8 mouse cellular contexts compared by ENCODE assay signal in genomic region chr17:28622300-28622759, GRCm38 (mm10). TPM values are rescaled to one million over a fixed set of nuclear protein-coding genes. Genes with fewer than 3 reads are reported as not detected.
DNase-seq lines count a peak whose midpoint lies in the region; ATAC-seq and TF ChIP-seq lines count a peak whose summit lies in the region.

Gene Srpk1 (minus strand): TSS chr17:28622709.

- TF ChIP-seq CTCF in bone marrow macrophage, adult 2 months (IDR thresholded peaks at IDR 0.05; ENCODE audit: low read depth, low read length) = no peak
- TF ChIP-seq CTCF in embryonic fibroblast, embryonic 13.5 days (IDR thresholded peaks at IDR 0.05; ENCODE audit: borderline replicate concordance, insufficient read depth, low read length) = no peak

- TF ChIP-seq POLR2A in bone marrow macrophage, adult 2 months (IDR thresholded peaks at IDR 0.05; ENCODE audit: borderline replicate concordance, low read depth, low read length) = no peak
- peak; percentile 79 for TF ChIP-seq POLR2A in embryonic fibroblast, embryonic 13.5 days (IDR thresholded peaks at IDR 0.05; ENCODE audit: low read depth, low read length)

- peaks cover 4% of the 10 kb centered on the region; the same call in 1 of the 2 replicates for H3K27me3 ChIP-seq in heart, embryonic 10.5 days (ENCODE audit: insufficient read depth, poor library complexity, severe bottlenecking)
- no peaks in the 10 kb centered on the region for H3K27me3 ChIP-seq in kidney, embryonic 15.5 days

- peaks cover 22% of the 10 kb centered on the region for H3K36me3 ChIP-seq in heart, embryonic 10.5 days
- peaks cover 22% of the 10 kb centered on the region for H3K36me3 ChIP-seq in kidney, embryonic 15.5 days

- H3K27ac ChIP-seq in bone marrow macrophage, adult 2 months (ENCODE audit: insufficient read depth, low read depth, low read length) = peak within 1 kb of the TSS; percentile 50
- H3K27ac ChIP-seq in embryonic fibroblast, embryonic 13.5 days (ENCODE audit: insufficient read depth, low read length) = peak within 1 kb of the TSS; percentile 14
- peak within 1 kb of the TSS; percentile 98 for H3K27ac ChIP-seq in heart, embryonic 10.5 days
- peak within 1 kb of the TSS; percentile 93 for H3K27ac ChIP-seq in kidney, embryonic 15.5 days

- peak within 1 kb of the TSS; percentile 86 for H3K4me3 ChIP-seq in bone marrow macrophage, adult 2 months (ENCODE audit: insufficient read depth, low read length)
- H3K4me3 ChIP-seq in embryonic fibroblast, embryonic 13.5 days (ENCODE audit: insufficient read depth, low read length) = peak within 1 kb of the TSS; percentile 90
- H3K4me3 ChIP-seq in heart, embryonic 10.5 days = peak within 1 kb of the TSS; percentile 96
- peak within 1 kb of the TSS; percentile 100 for H3K4me3 ChIP-seq in kidney, embryonic 15.5 days (replicated peaks)

- DNase-seq in A20 (ENCODE audit: low read depth, low spot score) (peak; percentile 93), liver (peak; percentile 93)
- peak; percentile 96 for DNase-seq in heart, embryonic 10.5 days (ENCODE audit: low spot score)
- DNase-seq in spleen, postnatal 4 days (ENCODE audit: low spot score in 2 of 2) = peak; percentile 88 to 95

- no peaks in the 10 kb centered on the region for H3K9me3 ChIP-seq in heart, embryonic 10.5 days
- no peaks in the 10 kb centered on the region for H3K9me3 ChIP-seq in kidney, embryonic 15.5 days (replicated peaks)

- under 1% methylated on average over 53 of the region's 53 CpGs for WGBS in heart, embryonic 10.5 days
- under 1% methylated on average over 38 of the region's 53 CpGs for WGBS in kidney, embryonic 15.5 days

- H3K4me2 ChIP-seq in kidney, embryonic 15.5 days = peak within 1 kb of the TSS; percentile 76

- peak within 1 kb of the TSS; percentile 99 for H3K9ac ChIP-seq in kidney, embryonic 15.5 days

- H3K4me1 ChIP-seq in bone marrow macrophage, adult 2 months (ENCODE audit: control insufficient read depth, insufficient read depth, low read length) = peaks cover 26% of the 10 kb centered on the region
- no peaks in the 10 kb centered on the region for H3K4me1 ChIP-seq in embryonic fibroblast, embryonic 13.5 days (ENCODE audit: control insufficient read depth, insufficient read depth, low read length)
- H3K4me1 ChIP-seq in heart, embryonic 10.5 days = peaks cover 25% of the 10 kb centered on the region
- H3K4me1 ChIP-seq in kidney, embryonic 15.5 days = peaks cover 29% of the 10 kb centered on the region

- peak; percentile 97 for ATAC-seq in kidney, embryonic 15.5 days (replicated peaks; ENCODE audit: low FRiP score)
- ATAC-seq in monocyte, adult 5-6 weeks (replicated peaks; ENCODE audit: insufficient number of reproducible peaks, low FRiP score, low TSS enrichment, poor library complexity, severe bottlenecking) = peak; percentile 81

RNA-seq across cellular contexts. Expression of gene Srpk1, which starts in this region (rescaled TPM):
- 61.7 and 74.6 TPM in 2 replicates for polyA plus RNA-seq in bone marrow macrophage, adult 2 months (2012; ENCODE audit: insufficient read depth, insufficient read length, missing spikeins)
- 115 and 125 TPM in 2 replicates for polyA plus RNA-seq in embryonic fibroblast, embryonic 13.5 days (2011; ENCODE audit: insufficient read length, low read depth, missing spikeins)
- polyA plus RNA-seq in heart, embryonic 10.5 days (2016; fragmentation: Nextera tagmentation; extraction: Ambion mirVana) = 63.7 and 83.2 TPM in 2 replicates
- 96.3 and 100 TPM in 2 replicates for polyA plus RNA-seq in kidney, embryonic 15.5 days (2015; fragmentation: Nextera tagmentation; extraction: Ambion mirVana)
- total RNA-seq in monocyte, adult 5-6 weeks (2017) = 82.1 to 102 TPM (median 82.6 TPM) in 3 replicates

Comparison
In these comparisons a context has a peak if more than half of its experiments do, and no peak if none do; other contexts are left out.
1. Peak in every context shown above with its lines: DNase-seq, ATAC-seq, H3K4me3 ChIP-seq and H3K27ac ChIP-seq.
2. H3K27ac ChIP-seq: peak in every context shown above with its lines; median percentile 98 in heart, embryonic 10.5 days; 93 in kidney, embryonic 15.5 days; 50 in bone marrow macrophage, adult 2 months; 14 in embryonic fibroblast, embryonic 13.5 days.